Mouse (Mus musculus) heart, postnatal 4 days (tissue): ENCODE measurements around the gene Nhsl1. TPM values are rescaled to one million over a fixed set of nuclear protein-coding genes. Genes with fewer than 3 reads are reported as not detected.

ENCODE experiments used
- DNase-seq: peaks from one replicate; pipeline ENCODE4 v3.0.0; 2021
- total RNA-seq, 2 experiments: library from RNA; stranded (reverse); gene quantifications; 2 replicates each; pipeline ENCODE4 v1.2.3; 2021

Gene Nhsl1
- total RNA-seq, 2 experiments from 2014 or later: 29.3 to 37.9 TPM

GRCm38 (mm10) chr10:18489936-18490335 lies 171.2 kb downstream of the Nhsl1 start:
- no peak for DNase-seq

GRCm38 (mm10) chr10:18491952-18492351 lies 173.2 kb downstream of the Nhsl1 start:
- DNase-seq: no peak

GRCm38 (mm10) chr10:18493010-18493894 lies 174.5 kb downstream of the Nhsl1 start:
- peak; percentile 18 for DNase-seq

- no peak for DNase-seq
These were observed 175.5 kb downstream of the Nhsl1 start for GRCm38 (mm10) chr10:18494249-18494648.

GRCm38 (mm10) chr10:18497066-18497465 lies 178.3 kb downstream of the Nhsl1 start:
- DNase-seq: no peak

- DNase-seq: no peak
These were observed 183.2 kb downstream of the Nhsl1 start for GRCm38 (mm10) chr10:18501997-18502396.

- no peak for DNase-seq
These were observed 186.9 kb downstream of the Nhsl1 start for GRCm38 (mm10) chr10:18505690-18506089.

- DNase-seq: no peak
These were observed 187.7 kb downstream of the Nhsl1 start for GRCm38 (mm10) chr10:18506501-18506946.

- DNase-seq: no peak
These were observed 189.2 kb downstream of the Nhsl1 start for GRCm38 (mm10) chr10:18507869-18508473.

- peak; percentile 28 for DNase-seq
These were observed 189.8 kb downstream of the Nhsl1 start for GRCm38 (mm10) chr10:18508586-18508985.

GRCm38 (mm10) chr10:18510663-18511062 lies 191.9 kb downstream of the Nhsl1 start:
- no peak for DNase-seq

- DNase-seq: peak; percentile 38
These were observed 192.7 kb downstream of the Nhsl1 start for GRCm38 (mm10) chr10:18511496-18511895.

- no peak for DNase-seq
These were observed 203.8 kb downstream of the Nhsl1 start for GRCm38 (mm10) chr10:18522556-18522955.

GRCm38 (mm10) chr10:18525311-18525710 lies 206.5 kb downstream of the Nhsl1 start:
- no peak for DNase-seq

- no peak for DNase-seq
These were observed 206.9 kb downstream of the Nhsl1 start for GRCm38 (mm10) chr10:18525726-18526125.

GRCm38 (mm10) chr10:18526184-18526850 lies 207.5 kb downstream of the Nhsl1 start:
- peak; percentile 61 for DNase-seq

- no peak for DNase-seq
These were observed 208.3 kb downstream of the Nhsl1 start for GRCm38 (mm10) chr10:18526851-18527675.

GRCm38 (mm10) chr10:18527766-18528165 lies 209.0 kb downstream of the Nhsl1 start:
- DNase-seq: no peak

GRCm38 (mm10) chr10:18528475-18528874 lies 209.7 kb downstream of the Nhsl1 start:
- DNase-seq: peak; percentile 41

- no peak for DNase-seq
These were observed 210.4 kb downstream of the Nhsl1 start for GRCm38 (mm10) chr10:18529177-18529576.

GRCm38 (mm10) chr10:18530161-18530560 lies 211.4 kb downstream of the Nhsl1 start:
- DNase-seq: no peak

GRCm38 (mm10) chr10:18532293-18532692 lies 213.5 kb downstream of the Nhsl1 start:
- no peak for DNase-seq
